Mouse (Mus musculus): ENCODE results near the gene Gsta3. TPM values are rescaled to one million over a fixed set of nuclear protein-coding genes. Genes with fewer than 3 reads are reported as not detected.
A peak's percentile ranks its signal among the peaks of the same experiment; 100 is the strongest.
"Not testable (repeated sequence)": the region's sequence is repeated elsewhere in the genome, so short reads cannot be mapped to it uniquely, and the experiment has no call there.

The Gsta3 gene
- total RNA-seq, 2 experiments from 2014 or later, result 59.3 to 112 TPM

- no peak for DNase-seq
Observed at GRCm38 (mm10) chr1:21252566-21253302, 12.3 kb downstream of the Gsta3 start.

DNA sequence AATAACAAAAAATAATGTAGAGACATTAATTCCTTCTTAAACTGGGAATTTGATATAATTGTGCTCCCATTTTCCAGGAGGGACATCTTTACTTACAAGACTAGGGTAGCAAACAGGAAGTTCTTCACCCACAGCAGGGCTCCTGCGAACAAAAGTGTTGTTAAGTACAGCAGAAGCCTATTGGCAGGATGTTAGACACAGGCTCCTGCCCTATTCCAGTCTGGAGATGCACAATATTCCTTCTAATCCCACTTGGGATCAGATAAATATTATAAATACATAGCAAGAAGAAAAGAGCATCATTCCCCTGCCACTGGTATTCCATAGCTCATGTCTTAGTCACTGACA, 12.9 kb downstream of the Gsta3 start:
- no peak for DNase-seq

DNA sequence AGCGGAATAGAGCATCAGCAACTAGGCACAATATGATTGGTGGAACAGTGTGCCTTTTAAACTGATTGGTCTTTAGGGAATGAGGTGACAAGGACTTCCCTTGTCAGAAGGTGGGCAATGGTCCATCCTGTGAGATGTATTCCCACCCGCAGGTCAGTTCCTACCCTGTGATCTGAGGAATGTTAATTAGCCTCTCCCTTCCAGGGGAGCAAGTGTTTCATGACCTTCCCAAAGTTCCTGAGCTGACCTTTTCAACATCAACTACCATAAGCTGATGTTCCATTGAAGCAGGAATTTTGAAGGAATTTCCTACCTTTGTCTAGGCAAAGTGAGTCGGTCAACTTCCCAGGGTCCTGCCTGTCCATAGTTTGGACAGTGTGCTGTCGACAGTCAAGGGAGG, 13.5 kb downstream of the Gsta3 start:
- DNase-seq, result no peak

DNA sequence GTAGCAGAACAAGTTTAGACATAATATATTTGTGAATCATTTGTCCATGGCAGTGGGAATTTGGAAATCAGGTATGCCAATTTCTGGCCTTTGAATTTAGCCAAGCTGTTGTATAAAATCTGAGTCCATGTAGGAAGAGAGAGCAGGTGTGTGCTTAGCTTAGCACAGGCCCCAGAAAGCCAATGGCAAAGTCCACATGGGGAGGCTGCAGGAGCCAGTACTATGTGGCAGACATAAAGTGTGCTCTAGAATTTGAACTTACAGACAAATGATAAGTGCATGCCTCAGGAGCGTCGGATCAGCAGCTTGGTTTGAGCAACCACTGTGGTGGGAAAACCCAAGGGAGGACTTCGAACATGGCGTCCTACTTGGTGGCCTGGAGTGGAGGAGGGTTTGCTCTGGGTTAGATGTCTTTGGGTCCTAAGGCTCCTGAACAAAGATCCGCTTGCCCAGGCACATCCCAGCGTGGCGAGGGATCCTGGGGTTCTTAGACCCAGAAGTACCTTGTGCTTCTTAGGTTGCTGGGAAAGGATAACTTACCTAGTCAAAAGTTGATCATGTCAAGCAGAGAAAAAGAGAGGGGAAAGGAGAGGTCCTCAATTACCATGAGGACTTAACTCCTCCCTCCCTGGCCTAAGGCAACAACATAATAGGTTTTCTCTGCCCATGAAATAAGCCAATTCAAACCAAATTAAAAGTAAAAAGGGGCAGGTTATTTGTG, 15.4 kb downstream of the Gsta3 start:
- no peak for DNase-seq

GRCm38 (mm10) chr1:21256391-21256790, 16.0 kb downstream of the Gsta3 start:
- DNase-seq, result no peak

DNA sequence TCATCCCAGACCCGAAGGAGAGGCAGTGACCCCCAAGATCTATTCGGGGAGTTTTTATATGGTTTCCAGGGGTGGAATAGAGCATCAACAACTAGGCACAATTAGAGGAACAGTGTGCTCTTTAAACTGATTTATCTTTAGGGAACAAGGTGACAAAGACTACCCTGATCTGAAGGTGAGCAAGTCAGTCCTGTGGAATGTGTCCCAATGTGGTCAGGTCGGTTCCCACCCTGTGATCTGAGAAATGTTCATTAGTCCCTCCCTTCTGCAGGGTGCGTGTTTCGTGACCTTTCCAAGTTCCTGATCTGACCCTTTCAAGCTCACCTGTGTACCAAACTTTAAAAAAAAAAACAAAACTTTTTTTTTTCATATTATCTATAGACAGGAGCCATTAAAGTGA, 16.5 kb downstream of the Gsta3 start:
- no peak for DNase-seq

- DNase-seq, result not testable (repeated sequence)
Observed at GRCm38 (mm10) chr1:21259981-21260380, 19.6 kb downstream of the Gsta3 start.

DNA sequence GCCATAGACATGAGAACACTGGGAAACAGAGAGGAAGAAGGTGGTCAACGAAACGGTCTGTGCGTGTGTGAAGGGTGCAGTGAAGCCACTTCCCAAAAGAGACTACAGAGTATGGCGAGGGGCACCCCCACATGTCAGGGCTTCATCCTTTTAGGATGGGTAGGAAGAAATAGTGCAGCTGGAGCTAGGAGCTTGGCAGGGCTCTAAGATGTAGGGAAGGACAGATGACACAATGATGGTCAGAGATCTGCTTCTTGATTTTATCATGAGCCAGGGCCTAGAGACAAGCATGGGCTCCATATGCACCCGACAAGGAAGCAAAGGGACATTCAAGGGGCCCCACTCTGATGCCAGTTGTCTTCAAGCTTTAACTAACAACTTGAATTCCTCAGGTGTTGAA, 22.0 kb downstream of the Gsta3 start:
- no peak for DNase-seq

GRCm38 (mm10) chr1:21263986-21264385, 23.6 kb downstream of the Gsta3 start:
- DNase-seq, result no peak

DNA sequence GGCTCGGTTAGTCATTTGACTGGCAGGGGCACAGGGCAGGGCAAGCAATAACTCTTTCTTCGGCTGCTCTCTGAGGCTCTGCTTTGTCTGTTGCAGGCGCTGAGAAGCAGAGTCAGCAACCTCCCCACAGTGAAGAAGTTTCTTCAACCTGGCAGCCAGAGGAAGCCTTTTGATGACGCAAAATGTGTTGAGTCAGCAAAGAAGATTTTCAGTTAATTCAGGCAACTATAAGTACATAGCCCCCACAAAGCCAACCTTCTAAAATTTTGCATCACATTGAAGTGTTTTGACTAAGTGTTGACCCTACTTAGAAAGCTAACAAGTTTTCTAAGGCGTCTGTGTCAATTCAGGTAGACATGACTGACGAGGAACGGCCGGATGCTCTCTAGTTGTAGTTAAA, 24.4 kb downstream of the Gsta3 start:
- DNase-seq, result no peak

- DNase-seq, result no peak
Observed at GRCm38 (mm10) chr1:21266766-21267165, 26.4 kb downstream of the Gsta3 start.

DNA sequence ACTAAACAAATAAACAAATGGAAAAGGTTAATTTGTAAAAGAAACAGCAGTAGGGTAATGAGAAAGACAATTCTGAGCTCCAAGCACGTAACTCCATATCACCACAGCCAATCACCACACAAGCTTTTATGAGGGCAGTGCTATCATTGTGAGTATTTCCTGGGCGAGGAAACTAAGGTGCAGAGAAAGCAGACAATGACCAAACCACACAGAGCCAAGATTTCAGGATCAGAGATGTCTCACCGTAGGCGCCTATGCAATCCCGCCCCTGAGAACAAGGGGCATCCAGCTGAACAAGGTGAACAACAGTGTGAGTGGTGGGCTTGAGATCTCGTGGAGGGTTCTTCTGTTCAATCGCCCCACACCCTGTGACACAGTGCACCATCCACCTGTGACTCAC, 27.1 kb downstream of the Gsta3 start:
- DNase-seq, result not testable (repeated sequence)

- DNase-seq, result peak; percentile 86
Observed at GRCm38 (mm10) chr1:21271343-21272055, 31.1 kb downstream of the Gsta3 start.

DNA sequence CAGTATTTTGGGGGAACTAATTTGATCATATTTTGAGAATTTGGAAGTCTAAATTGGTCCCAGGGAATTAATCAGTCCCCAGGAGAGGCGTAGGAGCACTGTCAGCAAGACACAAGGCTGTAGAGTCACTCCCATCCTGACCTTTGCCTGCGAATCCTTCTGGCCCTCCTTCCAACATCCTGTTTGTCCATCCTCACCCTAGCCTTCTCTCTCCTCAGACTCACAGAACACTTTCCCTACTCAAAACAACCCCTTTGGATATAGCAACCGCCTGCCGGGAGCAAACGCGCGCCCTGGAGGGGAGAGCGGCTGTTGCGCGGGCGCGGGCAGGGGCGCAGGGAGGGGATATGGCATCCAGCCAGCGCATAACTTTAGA, 31.7 kb downstream of the Gsta3 start:
- DNase-seq, result no peak

DNA sequence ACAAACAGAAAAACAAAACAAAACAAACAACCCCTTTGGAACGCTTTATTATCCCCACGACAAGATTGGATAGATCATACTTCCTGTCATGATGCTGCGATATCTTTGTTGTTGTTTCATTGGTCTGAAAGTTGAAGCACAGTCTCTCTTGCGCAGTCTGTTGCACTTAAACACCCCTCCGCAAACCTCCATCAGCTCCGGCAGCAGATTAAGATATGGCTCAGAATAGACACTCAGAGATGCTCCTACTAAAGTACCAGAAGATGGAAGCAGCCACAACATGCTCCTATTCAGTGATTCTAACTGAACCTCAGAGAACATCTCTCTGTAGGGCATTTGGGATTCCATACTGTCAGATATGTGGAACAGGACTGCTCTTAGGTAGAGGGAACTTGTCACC, 32.7 kb downstream of the Gsta3 start:
- no peak for DNase-seq

DNA sequence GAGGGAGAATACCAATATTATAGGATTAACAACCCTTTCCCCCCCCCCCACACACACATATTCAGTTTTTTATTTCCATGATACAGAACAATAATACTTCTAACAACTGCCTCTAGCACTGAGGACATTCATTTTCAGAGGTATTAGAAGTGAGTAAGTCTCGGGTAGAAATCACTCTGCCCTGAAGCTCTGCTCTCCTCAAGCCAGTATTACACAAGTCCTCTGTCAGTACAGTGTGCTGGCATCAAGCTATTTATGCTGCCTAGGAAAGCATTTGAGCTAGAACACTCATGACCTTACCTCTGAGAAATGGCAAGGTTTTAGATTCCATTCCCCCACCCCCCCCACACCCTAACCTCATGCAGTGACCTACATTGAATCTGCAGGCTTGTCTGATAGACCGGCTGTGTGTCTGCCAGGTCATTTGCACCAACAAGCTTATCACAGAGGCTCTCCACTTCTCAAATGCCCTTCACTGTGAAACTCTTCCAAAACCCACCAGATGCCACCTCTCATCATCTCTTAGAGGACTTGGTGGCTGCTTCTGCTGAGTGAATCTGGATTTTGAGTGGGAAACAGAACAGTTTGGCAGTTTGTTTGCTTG, 34.1 kb downstream of the Gsta3 start:
- DNase-seq, result no peak

DNA sequence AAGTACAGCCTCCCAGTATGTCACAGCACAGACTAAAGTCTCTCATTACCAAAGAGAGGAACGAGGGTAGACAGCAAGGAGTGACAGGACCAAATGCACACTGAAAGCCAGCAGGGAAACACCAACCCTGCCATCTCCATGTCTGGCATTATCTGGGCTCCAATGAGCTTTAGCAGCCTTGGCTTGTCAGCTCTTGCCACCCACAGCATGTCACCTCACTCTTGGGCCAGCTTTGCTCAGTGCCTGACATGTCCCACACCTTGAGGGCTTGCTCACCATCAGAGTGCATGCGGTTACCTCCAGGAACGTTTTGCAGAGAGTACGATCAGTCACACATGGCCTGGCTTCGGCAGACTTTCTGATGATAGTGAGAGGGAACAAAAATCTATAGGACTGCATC, 35.0 kb downstream of the Gsta3 start:
- DNase-seq, result not testable (repeated sequence)

DNA sequence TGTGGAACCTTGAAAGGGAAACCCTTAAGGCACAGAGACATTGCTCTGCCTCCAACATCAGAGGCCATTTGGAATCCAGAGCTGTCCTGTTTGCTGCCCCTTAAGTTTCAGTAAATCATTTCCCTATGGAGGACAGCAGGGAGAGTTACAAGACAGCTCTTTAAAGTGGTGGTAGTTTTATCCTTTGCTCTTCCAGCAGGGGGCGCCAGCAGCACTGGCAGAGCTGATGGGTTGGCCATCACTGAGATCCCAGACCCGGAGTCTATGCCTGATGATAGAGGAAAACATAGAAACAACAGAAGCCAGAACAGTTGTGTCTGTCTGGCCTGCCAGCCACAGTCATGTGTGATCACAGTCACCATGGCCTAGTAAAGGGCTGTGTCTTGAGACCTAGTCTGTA, 35.8 kb downstream of the Gsta3 start:
- not testable (repeated sequence) for DNase-seq

GRCm38 (mm10) chr1:21280306-21280705, 39.9 kb downstream of the Gsta3 start:
- DNase-seq, result no peak

- DNase-seq, result not testable (repeated sequence)
Observed at GRCm38 (mm10) chr1:21284644-21285043, 44.3 kb downstream of the Gsta3 start.

DNA sequence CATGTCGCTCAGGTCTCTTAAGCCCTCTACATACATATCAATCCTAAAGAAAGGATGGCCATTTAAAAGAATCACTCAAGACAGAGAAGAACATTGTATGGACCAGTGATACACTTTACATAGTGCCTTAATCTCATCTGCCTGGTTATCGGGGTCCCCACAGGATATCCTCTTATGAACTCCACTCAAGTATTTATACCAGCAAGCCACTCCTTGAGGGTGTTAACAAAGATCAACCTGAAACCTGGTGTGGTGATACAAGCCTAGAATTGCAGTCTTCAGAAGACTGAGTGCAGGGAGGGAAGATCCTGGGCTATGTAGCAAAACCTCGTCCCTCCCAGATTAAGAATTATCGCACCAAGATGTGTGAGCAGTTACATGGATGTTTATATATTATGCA, 51.0 kb downstream of the Gsta3 start:
- no peak for DNase-seq

DNA sequence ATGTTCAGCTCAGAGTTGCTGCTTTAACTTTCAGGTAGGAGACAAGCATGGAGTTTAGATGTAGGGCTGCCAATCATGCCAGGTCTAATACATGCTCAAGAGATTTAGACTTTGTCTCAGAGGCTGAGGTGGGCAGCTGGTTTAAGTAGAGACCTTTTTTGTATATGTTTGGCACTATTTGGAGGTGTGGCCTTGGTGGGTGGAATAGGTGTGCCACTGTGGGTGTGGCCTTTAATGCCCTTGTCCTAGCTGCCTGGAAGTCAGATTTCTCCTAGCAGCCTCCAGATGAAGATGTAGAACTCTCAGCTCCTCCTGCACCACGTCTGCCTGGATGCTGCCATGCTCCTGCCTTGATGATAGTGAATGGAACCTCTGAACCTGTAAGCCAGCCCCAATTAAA, 52.2 kb downstream of the Gsta3 start:
- DNase-seq, result no peak

- no peak for DNase-seq
Observed at GRCm38 (mm10) chr1:21296169-21296568, 55.8 kb downstream of the Gsta3 start.

Measured in adrenal gland, postnatal 10 days (tissue).